Mouse (Mus musculus) cerebellum, adult 2 months (tissue): ENCODE results near the gene Prrx2.
A peak's percentile ranks its signal among the peaks of the same experiment; 100 is the strongest.

Source experiments
- CTCF ChIP-seq: fragments of 200-500 bp; IDR thresholded peaks from 2 replicates; pipeline ENCODE4 v1.5.1; 2011; ENCODE audit warnings: low read depth, mild to moderate bottlenecking, control low read depth, low read length, moderate library complexity, borderline replicate concordance; ENCODE audit not compliant: insufficient read depth
- POLR2A ChIP-seq: fragments of 200-500 bp; IDR thresholded peaks from 2 replicates; pipeline ENCODE4 v1.6.1; 2011; ENCODE audit warnings: low read length, control low read depth, borderline replicate concordance; ENCODE audit not compliant: insufficient read depth

- TF ChIP-seq CTCF: peak; percentile 30; the same call in 1 of the 2 replicates
- TF ChIP-seq POLR2A: no peak
Measured at GRCm38 (mm10) chr2:30829315-30829714, 5.5 kb upstream of the Prrx2 start.
